Mouse (Mus musculus) ovary, postnatal 14 days (tissue): ENCODE measurements around the gene Rwdd2a.
"Not testable (repeated sequence)": the region's sequence is repeated elsewhere in the genome, so short reads cannot be mapped to it uniquely, and the experiment has no call there.

ENCODE experiments used
- DNase-seq: peaks from one replicate; pipeline ENCODE4 v3.0.0; 2022; ENCODE audit warnings: low spot score

Gene Rwdd2a

GRCm38 (mm10) chr9:86592676-86593668, 21.2 kb downstream of the Rwdd2a start:
- no peak for DNase-seq

GRCm38 (mm10) chr9:86594357-86594767, 22.6 kb downstream of the Rwdd2a start:
- not testable (repeated sequence) for DNase-seq

- not testable (repeated sequence) for DNase-seq
Observed at GRCm38 (mm10) chr9:86596983-86597382, 25.2 kb downstream of the Rwdd2a start.

- no peak for DNase-seq
Observed at GRCm38 (mm10) chr9:86599723-86600303, 28.0 kb downstream of the Rwdd2a start.

GRCm38 (mm10) chr9:86605776-86606175, 34.0 kb downstream of the Rwdd2a start:
- DNase-seq: no peak

DNA sequence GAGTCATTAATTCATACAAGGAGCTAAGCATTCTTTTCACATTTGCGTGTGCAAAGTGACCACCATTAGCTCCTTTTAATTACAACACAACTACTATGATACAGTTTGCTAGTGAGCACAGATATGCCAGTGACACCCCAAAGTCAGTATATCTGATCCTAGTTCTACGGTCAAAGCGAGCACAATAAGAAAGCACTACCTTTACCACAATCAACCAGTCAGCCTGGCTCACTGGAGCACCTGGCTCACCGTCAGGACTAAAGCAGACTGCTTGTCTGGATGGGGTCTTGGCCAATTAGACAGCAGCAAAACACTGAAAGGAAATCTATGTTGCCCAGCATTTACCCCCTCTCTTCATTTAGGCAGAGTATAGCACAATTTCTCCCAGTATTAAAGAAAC, 40.3 kb downstream of the Rwdd2a start:
- DNase-seq: no peak

DNA sequence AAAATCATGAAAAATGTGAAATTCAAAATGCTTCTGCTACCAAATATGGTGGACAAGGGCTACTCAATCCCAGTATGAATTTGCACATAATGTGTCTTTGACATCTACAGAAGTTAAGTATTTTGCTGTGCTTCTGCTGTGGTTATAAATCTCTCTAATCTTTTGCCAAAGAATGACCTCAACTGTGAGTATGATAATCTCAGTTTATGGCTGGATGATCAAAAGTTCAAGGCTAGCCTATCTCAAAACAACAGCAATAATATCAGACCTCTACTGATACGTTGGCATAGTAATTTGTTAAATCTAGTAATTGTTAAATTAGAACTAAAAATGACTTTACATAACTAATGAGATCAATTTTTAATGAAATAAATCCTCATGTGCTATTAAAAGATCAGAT, 44.0 kb downstream of the Rwdd2a start:
- no peak for DNase-seq

DNA sequence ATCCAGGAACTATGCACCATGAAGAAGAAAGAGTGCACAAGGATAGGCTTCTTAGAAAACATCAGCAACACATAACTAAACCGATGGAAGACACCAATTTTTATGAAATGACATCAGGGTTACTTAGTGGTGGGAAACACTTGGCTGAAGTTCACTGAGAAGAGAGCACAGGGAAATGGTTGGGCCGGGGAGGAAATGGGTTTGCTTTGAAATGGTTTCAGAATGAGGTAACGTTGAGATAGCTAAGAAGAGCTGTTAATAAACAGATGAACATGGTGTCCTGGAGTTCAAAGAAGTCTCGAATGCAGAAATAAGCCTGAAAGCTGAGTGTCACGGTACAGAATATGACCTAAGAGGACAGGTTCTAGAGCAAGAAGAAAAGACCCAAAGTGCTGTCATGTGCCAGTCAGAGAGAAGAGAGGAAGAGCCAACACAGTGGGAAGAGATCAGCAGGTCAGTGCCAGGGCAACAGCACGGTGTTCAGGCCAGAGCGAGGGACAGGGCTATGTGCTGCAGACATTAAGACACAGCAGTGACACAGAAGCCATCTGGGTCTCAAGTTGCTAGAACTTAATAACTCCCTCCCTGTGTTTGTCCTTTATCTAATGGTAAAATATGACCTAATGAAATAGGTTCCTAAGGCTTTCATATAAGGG, 46.2 kb downstream of the Rwdd2a start:
- no peak for DNase-seq

GRCm38 (mm10) chr9:86619341-86620139, 47.7 kb downstream of the Rwdd2a start:
- no peak for DNase-seq

- DNase-seq: no peak
Observed at GRCm38 (mm10) chr9:86622062-86622461, 50.3 kb downstream of the Rwdd2a start.

DNA sequence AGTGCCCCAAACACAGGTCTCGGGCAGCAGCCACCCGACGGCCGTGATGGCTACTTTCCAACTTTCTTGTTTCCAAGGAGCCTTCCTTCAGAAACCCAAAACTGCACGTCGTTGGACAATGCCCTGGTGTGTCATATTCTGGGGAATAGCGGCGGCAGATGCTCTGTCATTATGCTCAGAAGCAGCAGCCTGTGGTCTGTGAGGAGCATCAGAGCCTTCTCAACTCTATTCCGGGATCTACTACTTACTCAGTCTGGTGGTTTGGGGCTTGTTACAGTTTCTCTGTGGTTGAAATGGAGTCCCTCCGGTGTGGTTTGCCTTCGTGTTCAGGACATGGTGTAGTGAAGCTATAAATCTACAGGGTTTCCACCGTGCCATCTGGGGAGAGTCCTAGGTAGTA, 52.2 kb downstream of the Rwdd2a start:
- DNase-seq: no peak
